Mouse (Mus musculus) WW6 (cell line): ENCODE data around the gene Ccndbp1.
"Not testable (repeated sequence)": the region's sequence is repeated elsewhere in the genome, so short reads cannot be mapped to it uniquely, and the experiment has no call there.

Source experiments
- DNase-seq: peaks from one replicate; pipeline ENCODE4 v3.0.0-alpha.2; 2013; ENCODE audit warnings: low read depth, low spot score

Ccndbp1 gene

DNA sequence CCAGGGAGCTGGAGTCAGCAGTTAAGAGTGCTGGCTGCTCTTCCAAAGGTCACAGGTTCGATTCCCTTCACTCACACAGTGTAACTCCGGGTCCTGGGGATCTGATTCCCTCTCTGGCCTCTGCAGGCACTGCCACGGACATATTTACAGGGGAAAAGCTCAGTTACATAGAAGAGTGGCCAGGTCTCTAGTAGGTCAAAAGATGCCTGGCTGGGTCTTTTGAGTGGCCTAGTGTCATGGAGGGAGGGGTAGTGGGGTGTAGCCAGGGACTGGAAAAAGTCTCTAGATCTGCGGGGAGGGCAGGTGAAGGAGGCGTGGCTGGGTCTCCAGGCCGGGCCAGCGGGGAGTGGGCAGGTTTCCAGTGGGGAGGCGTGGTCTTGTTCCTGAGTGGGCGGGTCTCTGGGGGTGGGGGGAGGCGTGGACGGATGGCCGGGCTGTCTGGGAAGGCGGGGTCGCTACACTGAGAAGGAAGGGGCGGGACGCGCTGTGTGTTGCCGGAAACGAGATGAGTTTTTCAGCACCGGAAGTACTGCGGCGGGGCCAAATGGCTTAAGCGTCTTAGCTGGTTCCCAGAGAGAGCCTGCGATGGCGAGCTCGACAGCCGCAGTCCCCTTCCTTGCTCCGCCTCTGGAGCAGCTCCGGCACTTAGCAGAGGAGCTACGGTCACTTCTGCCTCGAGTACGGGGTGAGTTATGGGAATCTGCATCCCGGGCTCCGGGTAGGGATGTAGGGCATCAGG lies at the start of gene Ccndbp1:
Gene Ccndbp1, plus strand, starts transcription at position 479 of the 739 bp plus-strand sequence.
- peak; percentile 84 for DNase-seq

DNA sequence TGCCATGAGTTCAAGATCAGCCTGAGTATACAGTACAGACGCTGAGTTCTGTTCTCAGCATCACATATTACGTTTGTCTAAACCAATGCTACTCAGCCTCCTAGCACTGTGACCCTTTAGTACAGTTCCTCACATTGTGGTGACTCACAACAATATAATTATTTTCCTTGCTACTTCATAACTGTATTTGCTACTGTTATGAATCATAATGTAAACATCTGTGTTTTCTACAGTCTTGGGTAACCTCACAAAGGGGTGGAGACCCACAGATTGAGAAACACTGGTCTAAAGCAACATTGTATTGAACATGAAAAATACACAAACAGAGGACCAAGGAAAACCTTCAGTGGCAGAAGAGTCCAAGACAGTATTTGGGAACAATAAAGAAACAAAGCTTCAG lies 48.8 kb upstream of the Ccndbp1 start:
- no peak for DNase-seq

DNA sequence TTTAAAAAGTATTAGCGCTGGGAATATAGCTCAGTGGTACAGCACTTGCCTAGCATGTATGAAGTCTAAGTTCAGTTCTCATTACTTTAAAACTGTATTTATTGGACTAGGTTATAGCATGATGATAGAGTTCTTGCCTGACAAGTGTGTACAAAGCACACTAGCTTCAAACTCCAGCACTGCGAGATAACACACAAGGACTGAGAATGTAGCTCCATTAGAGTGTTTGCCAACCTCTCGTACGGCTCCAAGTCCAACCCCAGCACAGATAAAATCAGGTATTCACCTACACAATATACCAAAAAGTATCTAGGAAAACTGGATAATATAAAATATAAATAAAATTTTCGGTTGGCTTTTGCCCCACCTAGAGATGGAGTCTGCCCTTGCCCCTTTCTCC lies 48.4 kb upstream of the Ccndbp1 start:
- no peak for DNase-seq

DNA sequence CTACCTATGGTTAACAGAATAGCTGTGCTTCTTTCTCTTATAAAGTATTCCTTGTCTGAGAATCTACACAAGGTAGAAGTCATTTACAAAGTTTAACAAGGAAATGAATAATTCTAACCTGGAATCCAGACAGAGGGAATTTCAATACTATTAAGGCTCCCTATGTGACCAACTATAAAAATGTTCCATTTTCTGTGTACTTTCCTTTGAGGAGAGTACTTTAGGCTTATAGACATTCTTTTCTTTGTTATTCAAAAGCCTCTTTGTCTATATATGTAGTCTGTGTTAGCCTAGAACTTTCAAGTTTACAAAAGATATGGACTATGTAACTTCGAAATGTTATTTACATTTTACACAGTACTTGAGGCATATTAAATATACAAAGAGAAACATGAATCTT lies 47.9 kb upstream of the Ccndbp1 start:
- no peak for DNase-seq

DNA sequence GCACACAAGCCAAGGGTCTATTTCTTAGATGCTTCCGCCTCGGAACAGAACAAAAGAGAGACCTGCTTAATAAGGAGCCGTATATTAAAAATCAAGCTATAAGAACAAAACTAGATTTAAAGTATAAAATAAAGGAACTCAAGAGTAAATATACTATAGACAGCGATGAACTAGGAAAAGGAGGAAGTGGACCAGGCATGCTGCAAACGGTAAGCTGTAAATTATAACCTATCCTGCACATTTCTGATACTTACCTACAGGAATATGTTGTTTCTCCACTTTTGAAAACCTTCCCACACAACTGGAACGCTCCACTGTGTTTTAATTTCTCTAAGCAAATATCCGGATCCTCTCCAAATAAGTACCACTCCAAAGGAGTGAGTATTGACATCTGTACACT lies 45.1 kb upstream of the Ccndbp1 start:
- no peak for DNase-seq

DNA sequence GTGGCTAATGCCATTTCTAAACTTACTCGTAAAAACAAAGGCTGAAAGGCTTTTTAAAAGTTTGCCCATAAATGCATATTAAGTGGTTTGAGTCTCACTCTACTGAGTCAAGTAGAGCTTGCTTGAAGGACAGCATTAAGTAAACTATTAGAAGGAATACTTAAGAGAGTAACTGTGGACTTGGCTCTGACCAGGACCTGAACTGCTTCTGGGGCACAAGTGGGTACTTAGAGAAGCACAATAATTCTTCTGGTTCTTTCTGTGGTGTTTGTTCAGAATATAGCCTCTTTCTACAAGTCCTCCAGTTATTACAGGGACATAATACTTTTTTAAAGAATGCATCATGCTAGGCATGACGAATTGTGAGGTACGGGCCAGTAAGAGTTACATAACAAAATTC lies 42.7 kb upstream of the Ccndbp1 start:
- no peak for DNase-seq

DNA sequence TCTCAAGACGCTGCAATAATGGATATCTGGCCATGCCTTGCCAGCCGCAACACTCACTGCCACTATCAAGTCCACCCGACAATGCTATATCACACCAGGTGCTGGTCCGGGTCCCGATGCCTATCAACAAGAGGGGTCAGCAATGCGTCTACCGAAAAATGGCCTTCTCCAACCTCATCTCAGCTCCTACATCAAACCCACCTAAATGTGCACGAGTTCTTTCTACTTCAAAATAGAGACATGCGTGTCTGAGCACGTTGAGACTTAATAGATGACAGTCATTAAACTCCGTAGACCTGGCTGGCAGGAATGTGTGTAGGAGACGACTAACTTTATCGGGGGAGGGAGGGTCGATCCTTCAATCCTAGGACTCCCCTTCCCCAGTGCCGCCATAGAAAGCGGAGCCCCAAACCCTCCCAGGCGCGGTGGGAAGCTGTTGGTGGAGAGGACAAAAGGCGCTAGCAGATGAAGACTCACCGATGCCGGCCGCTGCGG lies 38.1 kb upstream of the Ccndbp1 start:
- DNase-seq, result no peak

DNA sequence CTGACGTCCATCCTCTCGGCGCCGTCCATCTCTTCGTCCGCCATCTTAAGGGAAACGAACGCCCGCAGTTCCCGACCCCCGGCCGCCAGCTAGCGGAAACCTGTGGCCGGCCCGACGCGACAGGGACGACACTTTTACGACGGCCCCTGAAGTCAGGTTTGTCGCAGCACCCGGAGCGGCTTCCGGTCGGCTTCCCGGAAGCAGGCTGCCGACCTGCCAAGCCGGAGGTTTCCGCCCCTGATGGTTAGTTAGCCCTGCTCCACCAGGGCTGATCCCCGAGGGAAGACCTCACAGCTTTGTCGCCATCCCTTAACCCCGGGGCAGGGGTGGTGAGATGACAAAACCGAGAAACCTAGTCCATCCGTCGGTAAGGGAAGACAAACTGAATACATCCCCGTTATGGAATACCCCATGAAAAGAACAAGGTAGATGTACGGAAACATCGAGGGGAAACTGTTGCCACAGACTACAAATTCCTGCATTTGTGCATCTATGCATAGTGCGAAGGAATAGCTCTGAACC lies 37.6 kb upstream of the Ccndbp1 start, which contains the start of gene Ubr1:
Gene Ubr1, minus strand, starts transcription at position 157 of the 522 bp plus-strand sequence.
- peak; percentile 69 for DNase-seq

DNA sequence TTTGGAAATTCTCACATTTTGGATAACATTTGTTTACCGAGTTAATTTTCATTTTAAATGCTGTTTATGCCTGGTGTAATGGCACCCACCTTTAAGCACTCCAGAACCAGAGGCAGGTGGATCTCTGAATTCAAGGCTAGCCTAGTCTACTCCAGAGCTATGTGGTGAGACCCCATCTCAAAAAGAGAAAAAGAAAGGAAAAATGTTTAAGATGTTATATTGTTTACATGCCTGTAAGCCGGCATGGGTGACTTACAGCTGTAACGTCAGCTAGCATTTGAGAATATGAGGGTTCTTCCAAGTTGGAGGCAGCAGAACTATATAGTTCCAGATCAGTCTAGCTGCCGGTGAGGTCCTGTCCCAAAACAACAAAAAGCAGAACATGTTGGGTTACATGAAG lies 36.4 kb upstream of the Ccndbp1 start:
- no peak for DNase-seq

DNA sequence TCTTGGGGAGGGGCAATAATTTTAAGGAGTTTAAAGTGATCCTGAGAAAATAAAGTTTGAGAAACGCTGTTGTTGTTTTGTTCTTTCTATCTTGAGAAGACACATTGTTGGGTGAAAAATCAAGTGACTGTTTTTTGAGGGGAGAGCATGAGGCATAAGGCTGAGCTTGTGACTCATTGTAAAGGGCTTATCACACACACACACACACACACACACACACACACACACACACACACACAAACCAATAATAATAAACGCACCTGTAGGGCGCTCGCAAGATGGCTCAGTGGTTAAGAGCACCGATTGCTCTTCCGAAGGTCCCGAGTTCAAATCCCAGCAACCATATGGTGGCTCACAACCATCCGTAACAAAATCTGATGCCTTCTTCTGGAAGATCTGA lies 35.9 kb upstream of the Ccndbp1 start:
- DNase-seq, result not testable (repeated sequence)

DNA sequence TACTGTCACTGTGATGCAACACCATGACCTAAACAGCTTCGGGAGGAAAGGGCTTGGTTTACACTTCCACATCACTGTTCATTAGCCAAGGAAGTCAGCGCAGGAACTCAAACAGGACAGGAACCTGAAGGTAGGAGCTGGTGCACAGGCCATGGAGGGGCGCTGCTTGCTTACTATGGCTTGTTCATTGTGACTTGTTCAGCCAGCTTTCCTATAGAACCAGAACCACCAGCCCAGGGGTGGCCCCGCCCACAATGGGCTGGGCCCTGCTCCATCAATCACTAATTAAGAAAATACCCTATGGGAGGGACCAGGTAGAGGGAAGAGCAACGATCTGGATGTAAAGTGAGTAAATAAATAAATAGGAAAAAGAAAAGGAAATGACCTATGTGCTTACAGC lies 35.2 kb upstream of the Ccndbp1 start:
- DNase-seq, result peak; percentile 59

DNA sequence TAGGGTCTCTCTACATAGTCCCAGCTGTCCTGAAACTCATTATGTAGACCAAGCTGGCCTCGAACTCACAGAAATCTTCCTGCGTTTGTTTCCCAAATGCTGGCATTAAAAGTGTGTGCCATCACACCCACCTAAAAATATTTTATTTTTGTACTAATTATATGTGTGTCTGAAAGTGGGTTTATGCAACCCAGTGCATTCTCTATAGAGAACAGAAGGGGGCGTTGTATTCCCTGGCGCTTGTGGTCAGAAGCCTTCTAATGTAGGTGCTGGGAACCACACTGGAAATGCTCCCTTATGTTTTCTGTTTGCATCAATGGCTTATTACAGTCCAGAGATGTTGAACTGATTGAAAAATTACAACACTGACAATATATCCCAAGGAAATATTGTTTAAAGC lies 31.9 kb upstream of the Ccndbp1 start:
- no peak for DNase-seq

DNA sequence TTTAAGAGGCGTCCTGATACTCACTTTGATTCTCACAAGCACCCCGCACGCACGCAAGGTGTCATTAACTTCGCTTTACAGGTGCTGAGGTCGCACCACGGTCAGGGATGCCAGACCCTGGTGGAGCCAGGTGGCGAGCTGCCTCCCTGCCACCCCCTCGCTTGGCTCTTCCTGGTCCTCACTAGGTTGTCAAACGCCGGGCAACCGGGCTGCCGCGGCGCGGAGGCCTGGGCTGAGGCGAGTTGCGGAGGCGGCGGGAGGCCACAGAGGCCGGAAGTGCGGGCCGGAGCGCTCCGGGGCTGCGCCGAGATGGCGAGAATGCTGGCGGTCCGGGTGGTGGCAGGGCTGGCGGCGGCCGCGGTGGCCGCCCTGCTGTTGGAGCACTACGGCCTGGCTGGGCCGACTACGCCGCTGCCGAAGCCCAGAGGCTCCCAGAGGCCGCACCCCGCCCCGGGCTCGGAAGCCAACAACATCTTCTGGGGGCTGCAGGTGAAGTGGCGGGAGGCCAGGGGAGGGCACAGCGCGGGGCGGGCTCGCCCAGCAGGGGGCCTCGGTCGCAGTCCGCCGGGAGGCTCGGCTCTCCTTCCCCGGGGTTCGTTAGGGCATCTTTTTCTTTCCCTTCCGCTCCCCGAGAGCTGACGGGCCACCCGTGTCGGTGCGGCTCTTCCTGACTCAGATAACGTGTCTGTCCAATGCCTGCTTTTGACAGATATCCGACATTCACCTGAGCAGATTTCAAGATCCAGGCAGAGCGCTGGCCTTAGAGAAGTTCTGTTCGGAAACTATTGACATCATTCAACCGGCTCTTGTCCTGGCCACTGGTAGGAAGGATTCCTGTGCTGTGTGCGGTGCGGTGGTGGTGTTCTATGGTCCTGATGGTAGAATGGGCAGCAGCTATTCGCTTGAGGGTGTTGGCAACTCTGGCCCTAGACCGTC lies 30.9 kb upstream of the Ccndbp1 start, which contains the start of gene Tmem62:
Gene Tmem62, plus strand, starts transcription at position 28 of the 936 bp plus-strand sequence.
- no peak for DNase-seq

DNA sequence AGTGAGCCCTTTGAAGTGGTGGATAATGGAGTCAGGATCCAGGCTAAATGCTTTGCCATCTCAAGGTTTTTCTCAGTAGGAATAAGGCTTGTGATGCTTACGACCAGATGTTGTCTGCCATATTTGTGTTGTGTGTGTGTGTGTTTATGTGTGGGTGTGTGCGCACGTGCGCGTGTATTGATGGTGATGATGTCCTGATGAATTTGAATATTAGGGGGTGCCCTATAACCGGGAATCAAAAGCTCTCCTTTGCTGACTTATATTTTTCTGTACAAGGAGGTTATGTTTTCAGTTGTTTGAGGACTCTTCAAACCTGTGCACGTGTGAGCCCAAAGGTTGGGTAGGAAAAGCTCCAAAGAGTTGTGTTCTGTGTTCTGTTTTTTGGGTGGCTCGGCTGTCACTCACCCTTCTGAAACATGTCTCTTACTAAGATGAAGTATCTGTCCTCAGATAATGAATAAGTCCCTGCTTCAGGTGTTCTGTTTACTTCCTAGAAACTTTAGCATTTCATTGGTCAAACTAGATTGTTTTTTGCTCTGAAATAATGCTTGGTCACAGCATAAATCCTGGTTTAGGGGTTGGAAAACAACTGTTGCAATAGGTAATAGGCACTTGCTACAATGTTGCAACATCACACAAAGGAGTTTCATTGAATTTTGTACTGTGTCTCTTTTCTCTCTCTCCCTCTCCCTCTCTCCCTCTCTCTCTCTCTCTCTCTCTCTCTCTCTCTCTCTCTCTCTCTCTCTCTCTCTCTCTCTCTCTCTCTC lies 30.1 kb upstream of the Ccndbp1 start:
- no peak for DNase-seq

DNA sequence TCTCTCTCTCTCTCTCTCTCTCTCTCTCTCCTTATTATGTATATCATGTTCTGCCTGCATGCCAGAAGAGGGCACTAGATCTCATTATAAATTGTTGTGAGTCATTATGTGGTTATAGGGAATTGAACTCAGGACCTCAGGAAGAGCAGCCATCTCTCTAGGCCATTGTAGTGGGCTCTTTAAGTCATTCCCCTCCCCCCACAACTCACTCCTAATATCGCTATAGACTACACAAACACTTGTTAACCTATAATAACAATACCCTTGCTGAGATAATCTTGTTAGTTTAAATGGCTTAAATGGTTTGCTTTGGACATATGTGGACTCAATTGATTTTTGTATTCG lies 29.5 kb upstream of the Ccndbp1 start:
- DNase-seq, result no peak

DNA sequence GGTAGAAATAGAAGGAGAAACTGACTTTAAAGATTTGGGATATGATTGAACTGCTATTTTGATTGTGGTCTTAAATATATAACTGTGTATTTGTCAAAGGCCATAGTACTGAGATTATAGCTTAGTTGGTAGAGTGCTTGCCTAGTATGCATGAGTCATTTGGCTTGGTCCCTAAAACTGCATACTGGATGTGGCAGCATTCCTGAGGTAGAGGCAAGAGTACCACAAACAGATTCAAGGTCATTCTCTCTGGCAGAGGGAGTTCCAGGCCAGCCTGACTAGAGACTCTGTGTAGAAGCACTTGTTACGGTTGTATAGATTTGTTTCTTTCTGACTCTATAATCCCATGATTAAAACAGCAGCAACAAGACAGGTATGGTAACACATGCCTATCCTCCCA lies 28.4 kb upstream of the Ccndbp1 start:
- DNase-seq, result no peak

DNA sequence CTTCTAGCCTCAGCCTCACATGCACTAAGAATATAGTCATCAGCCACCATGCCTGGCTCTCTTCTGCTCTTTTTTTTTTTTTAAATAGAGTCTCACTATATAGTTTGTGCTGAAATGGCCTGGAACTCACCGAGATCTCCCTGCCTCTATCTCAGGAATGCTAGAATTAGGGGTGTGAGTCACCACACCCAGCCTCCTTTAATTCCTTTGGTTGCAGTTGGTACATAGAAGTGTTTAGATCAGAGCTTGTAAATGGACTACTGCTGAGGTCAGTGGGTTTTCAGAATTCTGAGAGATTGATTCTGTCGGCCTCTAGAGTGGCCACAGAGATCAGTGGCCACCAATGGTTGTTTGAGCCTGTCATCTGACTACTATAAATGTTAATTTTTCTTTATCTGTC lies 27.3 kb upstream of the Ccndbp1 start:
- DNase-seq, result no peak

DNA sequence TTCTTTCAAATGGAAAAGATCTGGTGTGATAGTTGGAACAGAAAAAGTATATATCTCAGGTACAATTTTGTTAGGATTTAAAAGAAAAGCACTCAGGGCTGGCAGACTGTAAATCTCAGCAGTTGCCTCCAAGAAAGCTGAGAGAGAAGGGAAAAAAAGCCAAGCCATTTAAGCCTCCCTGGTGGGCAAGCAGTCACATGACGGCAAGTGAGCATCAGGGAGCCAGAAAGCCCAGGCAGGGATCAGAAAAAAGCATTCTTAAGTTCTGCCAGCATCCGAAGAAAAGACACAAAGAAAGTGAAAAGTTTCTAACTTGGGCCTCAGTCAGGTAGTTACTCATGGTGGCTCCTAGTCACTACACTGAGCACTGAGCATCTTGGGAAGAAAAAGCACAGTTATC lies 24.6 kb upstream of the Ccndbp1 start:
- no peak for DNase-seq

DNA sequence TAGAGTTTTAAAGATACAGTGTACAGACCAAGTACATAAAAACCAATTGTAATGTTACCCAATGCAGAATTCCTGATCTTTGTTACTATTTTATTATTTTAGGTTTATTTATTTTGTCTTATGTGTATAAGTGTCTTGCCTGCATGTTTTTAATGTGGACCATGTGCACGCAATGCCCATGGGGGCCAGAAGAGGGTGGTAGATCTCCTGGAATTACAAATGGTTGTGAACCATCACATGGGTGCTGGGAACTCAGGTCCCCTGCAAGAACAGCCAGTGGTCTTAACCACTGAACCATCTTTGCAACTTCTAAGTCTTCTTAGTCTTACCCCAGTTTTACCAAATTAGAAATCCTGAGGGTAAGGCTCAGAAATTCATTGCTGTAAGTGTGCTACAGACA lies 23.0 kb upstream of the Ccndbp1 start:
- no peak for DNase-seq

DNA sequence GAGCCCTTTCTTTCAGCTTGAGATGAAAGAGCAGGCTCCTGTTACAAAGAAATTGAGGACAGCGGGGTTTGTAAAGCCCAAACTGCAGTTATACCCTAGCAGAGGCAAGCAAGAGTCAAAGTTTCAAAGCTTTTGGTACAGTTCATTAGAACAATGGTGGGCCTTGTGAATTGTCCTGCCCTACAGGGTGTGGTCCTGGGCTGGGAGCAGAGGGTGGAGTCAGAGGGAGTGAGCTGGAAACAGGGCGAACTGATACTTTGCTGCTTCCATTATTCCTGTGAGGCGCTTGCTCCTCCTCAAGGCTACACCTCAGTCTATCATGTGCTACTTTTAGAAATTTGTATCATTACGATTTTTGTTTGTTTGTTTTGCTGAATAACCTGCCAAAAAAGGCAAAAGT lies 17.0 kb upstream of the Ccndbp1 start:
- DNase-seq, result no peak

DNA sequence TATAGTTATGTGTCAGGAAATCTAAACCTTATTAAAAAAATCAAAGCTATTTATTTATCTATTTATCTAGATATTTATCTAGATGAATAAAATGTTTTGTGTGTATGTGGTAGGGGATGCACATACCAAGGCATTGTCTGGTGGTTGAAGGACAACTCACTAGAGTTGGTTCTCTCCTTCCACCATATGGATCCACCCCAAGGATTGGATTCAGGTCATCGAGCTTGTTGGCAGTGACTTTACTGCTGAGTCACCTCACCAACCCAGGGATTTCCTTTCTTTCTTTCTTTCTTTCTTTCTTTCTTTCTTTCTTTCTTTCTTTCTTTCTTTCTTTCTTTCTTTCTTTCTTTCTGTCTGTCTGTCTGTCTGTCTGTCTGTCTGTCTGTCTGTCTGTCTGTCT lies 11.6 kb upstream of the Ccndbp1 start:
- DNase-seq, result not testable (repeated sequence)

DNA sequence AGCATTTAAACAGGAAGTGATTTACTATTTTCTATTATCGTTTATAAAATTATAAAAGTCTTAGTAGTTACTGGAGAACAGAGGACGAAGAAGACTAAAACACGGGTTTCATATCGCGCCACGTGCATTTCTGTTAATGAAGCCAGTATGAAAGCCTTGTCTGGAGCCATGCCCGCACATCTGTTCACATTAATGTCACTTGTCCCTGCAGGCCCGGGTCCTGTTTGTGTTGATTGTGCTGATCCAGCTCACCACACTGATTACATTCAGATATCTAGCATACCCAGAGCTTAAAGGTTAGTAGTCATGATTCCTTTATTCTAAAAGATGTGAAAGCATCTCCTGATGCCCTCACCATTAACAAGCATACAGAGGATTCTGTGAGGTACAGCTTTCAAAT lies 9.3 kb upstream of the Ccndbp1 start:
- DNase-seq, result no peak
